Mouse (Mus musculus): ENCODE data around the gene Tmem160.

DNA sequence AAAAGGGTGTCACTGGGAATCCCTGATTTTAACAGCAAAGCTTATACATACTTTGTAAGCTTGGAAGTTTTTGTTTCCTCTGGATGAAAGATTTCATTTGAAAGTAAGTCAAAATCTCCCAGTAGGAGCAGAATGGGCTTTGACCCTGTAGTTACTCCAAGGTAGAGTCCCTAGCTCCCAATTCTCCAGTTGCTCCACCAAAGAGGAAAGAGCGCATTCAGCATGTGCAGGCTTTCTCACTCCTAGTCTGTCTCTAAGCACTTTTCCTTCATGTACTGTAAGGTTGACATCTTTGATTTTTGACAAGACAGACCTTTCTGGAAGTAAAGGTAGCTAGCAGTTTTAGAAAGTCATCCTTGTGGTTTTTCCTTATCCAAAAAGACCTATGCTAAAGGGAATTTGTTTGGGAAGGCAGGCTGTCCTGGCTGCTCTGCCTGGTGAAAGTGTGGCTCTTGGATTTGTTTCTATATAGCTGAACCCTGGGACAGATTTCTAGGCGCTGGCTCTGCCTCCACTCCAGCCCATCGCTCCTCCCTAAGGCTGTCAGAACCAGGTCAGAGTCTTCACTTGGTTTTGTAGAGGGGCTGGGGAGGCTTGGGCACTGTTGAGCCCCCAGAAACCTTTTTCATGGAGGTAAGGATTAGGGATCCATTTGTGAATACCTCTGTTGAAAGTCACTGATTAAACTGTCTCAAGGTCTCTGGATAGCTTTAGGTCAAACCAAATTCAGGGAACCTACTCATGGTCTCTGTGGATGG lies 48.1 kb upstream of the Tmem160 start:
- TF ChIP-seq POLR2A (IDR thresholded peaks at IDR 0.05; ENCODE audit: extremely low read depth, insufficient read depth, low read length) (no peak), CTCF (IDR thresholded peaks at IDR 0.05; ENCODE audit: low read depth, low read length) (no peak)

Data from liver, adult 2 months (tissue).